Mouse (Mus musculus) bone marrow macrophage, adult 2 months (primary cell): ENCODE measurements around the gene Gm42688.

Experiments
- CTCF ChIP-seq: IDR thresholded peaks from 2 replicates; pipeline ENCODE4 v1.5.1; 2012; ENCODE audit warnings: low read depth, mild to moderate bottlenecking, low read length, moderate library complexity
- POLR2A ChIP-seq: IDR thresholded peaks from 2 replicates; pipeline ENCODE4 v1.6.1; 2012; ENCODE audit warnings: mild to moderate bottlenecking, low read depth, low read length, borderline replicate concordance

DNA sequence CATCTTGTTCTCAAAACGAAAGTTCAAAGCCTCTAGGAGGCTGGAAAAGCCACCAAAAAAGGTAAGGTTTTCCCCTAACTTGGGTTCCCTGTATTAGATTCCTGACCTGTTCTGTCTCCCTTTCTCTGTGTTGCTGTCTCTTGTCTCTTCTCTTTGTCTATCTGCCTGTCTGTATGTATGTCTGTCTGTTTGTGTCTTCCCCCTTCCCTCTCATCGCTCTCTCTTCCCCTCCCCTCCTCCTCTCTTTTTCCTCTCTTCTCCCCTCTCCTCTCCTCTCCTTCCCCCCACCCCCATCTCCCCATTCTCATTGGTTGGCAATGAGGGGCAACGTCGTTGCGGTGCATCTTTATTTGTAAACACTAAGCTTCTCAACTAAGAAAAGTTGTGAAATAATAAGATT is 23.9 kb downstream of the Gm42688 start, which contains the start of gene Ino80b:
- TF ChIP-seq CTCF (no peak), POLR2A (no peak)
